Mouse (Mus musculus) midbrain, embryonic 14.5 days (tissue): ENCODE results near the gene Cct3. TPM values are rescaled to one million over a fixed set of nuclear protein-coding genes. Genes with fewer than 3 reads are reported as not detected.

ENCODE experiments used
- ATAC-seq: fragments of 200-750 bp; cut with Nextera tagmentation; 2 replicates; pipeline ENCODE4 v1.8.0; 2017; ENCODE audit warnings: moderate number of reproducible peaks, moderate library complexity; ENCODE audit not compliant: low FRiP score, low TSS enrichment
- DNase-seq: peaks from one replicate; pipeline ENCODE4 v3.0.0-alpha.2; 2015
- H3K27ac ChIP-seq: fragments of 300-500 bp; sonication (generic); replicated peaks from 2 replicates; pipeline ENCODE4 v1.5.1; 2014; ENCODE audit warnings: mild to moderate bottlenecking, low read depth, low read length, moderate library complexity
- H3K27me3 ChIP-seq: fragments of 300-500 bp; sonication (generic); 2 replicates; pipeline ENCODE4 v1.6.1; 2014; ENCODE audit warnings: low read length, control low read depth, mixed read lengths; ENCODE audit not compliant: control insufficient read depth, insufficient read depth
- H3K36me3 ChIP-seq: fragments of 300-500 bp; sonication (generic); 2 replicates; pipeline ENCODE4 v1.6.1; 2014; ENCODE audit warnings: low read length, control low read depth; ENCODE audit not compliant: control insufficient read depth, insufficient read depth
- H3K4me1 ChIP-seq: fragments of 300-500 bp; sonication (generic); 2 replicates; pipeline ENCODE4 v1.6.1; 2014; ENCODE audit warnings: mild to moderate bottlenecking, antibody characterized with exemption, low read length, control low read depth; ENCODE audit not compliant: control insufficient read depth, insufficient read depth
- H3K4me2 ChIP-seq: fragments of 300-500 bp; sonication (generic); 2 replicates; pipeline ENCODE4 v1.6.1; 2014; ENCODE audit warnings: mild to moderate bottlenecking, low read length, moderate library complexity
- H3K4me3 ChIP-seq: fragments of 300-500 bp; sonication (generic); replicated peaks from 2 replicates; pipeline ENCODE4 v1.5.1; 2014; ENCODE audit warnings: low read depth, low read length
- H3K9ac ChIP-seq: fragments of 300-500 bp; sonication (generic); replicated peaks from 2 replicates; pipeline ENCODE4 v1.6.1; 2014; ENCODE audit warnings: mild to moderate bottlenecking, low read length, moderate library complexity
- H3K9me3 ChIP-seq: fragments of 300-500 bp; sonication (generic); 2 replicates; pipeline ENCODE4 v1.6.1; 2016; ENCODE audit warnings: low read length, control low read depth, mixed read lengths; ENCODE audit not compliant: control insufficient read depth
- WGBS: fragments of 180-500 bp; shearing (Covaris S2); extraction: QIAGEN DNeasy Blood & Tissue Kit; methylation state at CpG from one replicate; pipeline ENCODE4 v1.1.7; 2014; 5-methylcytosine and 5-hydroxymethylcytosine counted together
- polyA plus RNA-seq: library from polyadenylated mRNA; unstranded; fragments of >200 nt; fragmentation: Nextera tagmentation; extraction: Ambion mirVana; gene quantifications from 2 replicates; pipeline ENCODE4 v1.2.1, GENCODE M21; 2014

Gene Cct3
- polyA plus RNA-seq, 1 experiment from 2014 or later = 493 TPM

- H3K4me3 ChIP-seq = 0 out of 2 replicates have a peak overlapping the region, but pooled peaks have one; percentile 2
- no peak overlapping the region for H3K27ac ChIP-seq
- peak overlapping the region; percentile 26; the same call in 1 of the 2 replicates for H3K9ac ChIP-seq
- H3K9me3 ChIP-seq = no peaks in the 10 kb centered on the region
- WGBS = 91% methylated on average over 11 of the region's 11 CpGs
- peaks cover 14% of the 10 kb centered on the region for H3K36me3 ChIP-seq
- no peaks in the 10 kb centered on the region for H3K27me3 ChIP-seq
- H3K4me1 ChIP-seq = peaks cover 11% of the 10 kb centered on the region
- ATAC-seq (no peak), DNase-seq (no peak)
- H3K4me2 ChIP-seq = peak overlapping the region; percentile 63
These were observed 40.6 kb downstream of the Cct3 start for GRCm38 (mm10) chr3:88337367-88338020.

GRCm38 (mm10) chr3:88338316-88338715 is 41.4 kb downstream of the Cct3 start:
- H3K4me1 ChIP-seq = peaks cover 11% of the 10 kb centered on the region
- peaks cover 23% of the 10 kb centered on the region for H3K36me3 ChIP-seq
- WGBS = 97% methylated on average over 7 of the region's 7 CpGs
- H3K9ac ChIP-seq = no peak overlapping the region
- ATAC-seq = no peak
- H3K27me3 ChIP-seq = no peaks in the 10 kb centered on the region
- H3K4me2 ChIP-seq = no peak overlapping the region
- H3K4me3 ChIP-seq = no peak overlapping the region
- no peak for DNase-seq
- H3K27ac ChIP-seq = no peak overlapping the region
- H3K9me3 ChIP-seq = no peaks in the 10 kb centered on the region

- DNase-seq = no peak
- peaks cover 30% of the 10 kb centered on the region for H3K36me3 ChIP-seq
- no peak overlapping the region for H3K9ac ChIP-seq
- peaks cover 11% of the 10 kb centered on the region for H3K4me1 ChIP-seq
- no peak overlapping the region for H3K27ac ChIP-seq
- H3K4me2 ChIP-seq = no peak overlapping the region
- ATAC-seq = no peak
- no peaks in the 10 kb centered on the region for H3K9me3 ChIP-seq
- H3K4me3 ChIP-seq = no peak overlapping the region
- H3K27me3 ChIP-seq = no peaks in the 10 kb centered on the region
- WGBS = 80% methylated on average over 3 of the region's 3 CpGs
These were observed 42.1 kb downstream of the Cct3 start for GRCm38 (mm10) chr3:88339006-88339405.

DNA sequence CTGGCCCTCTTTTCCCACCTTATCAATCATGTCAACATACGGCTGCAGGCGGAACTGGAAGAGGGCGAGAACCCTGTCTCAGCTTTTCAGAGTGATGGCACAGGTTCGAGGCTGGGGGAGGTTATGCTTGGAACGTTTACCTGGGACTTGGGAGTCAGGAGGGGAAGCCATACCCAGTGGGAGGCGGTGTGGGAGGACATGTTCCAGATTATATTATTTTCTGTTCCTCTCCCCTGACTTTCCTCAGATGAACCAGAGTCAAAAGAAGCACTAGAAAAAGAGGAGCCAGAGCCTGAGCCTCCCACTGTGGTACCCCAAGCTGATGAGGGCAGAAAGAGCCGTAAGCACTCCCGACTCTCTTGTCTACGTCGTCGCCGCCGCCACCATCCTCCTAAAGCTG is 53.8 kb downstream of the Cct3 start:
- 94% methylated on average over 13 of the region's 13 CpGs for WGBS
- Histone ChIP-seq H3K9me3 (no peaks in the 10 kb centered on the region), H3K9ac (no peak overlapping the region), H3K36me3 (peaks cover 100% of the 10 kb centered on the region), H3K4me3 (no peak overlapping the region), H3K4me1 (no peaks in the 10 kb centered on the region), H3K27ac (no peak overlapping the region), H3K27me3 (no peaks in the 10 kb centered on the region), H3K4me2 (no peak overlapping the region)
- ATAC-seq (no peak), DNase-seq (no peak)

DNA sequence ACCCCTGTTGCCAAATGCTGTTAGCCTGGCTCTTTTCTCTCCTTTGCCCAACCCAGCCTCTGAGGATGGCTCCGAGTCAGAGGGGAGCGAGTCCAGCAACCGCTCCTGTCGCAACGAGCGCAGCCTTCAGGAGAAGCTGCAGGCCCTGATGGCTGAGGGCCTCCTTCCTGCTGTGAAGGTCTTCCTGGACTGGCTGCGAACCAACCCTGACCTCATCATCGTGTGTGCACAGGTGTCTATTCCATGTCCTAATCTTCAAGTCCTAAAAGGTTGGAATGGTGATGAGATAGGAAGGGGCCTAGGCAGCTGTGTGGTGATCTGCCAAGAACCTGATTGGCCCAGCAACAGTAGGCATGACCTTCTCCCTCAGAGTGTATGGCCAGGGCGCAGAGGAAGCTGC is 56.0 kb downstream of the Cct3 start:
- Histone ChIP-seq H3K27ac (no peak overlapping the region), H3K4me1 (no peaks in the 10 kb centered on the region), H3K4me3 (no peak overlapping the region), H3K27me3 (no peaks in the 10 kb centered on the region), H3K36me3 (peaks cover 100% of the 10 kb centered on the region), H3K4me2 (no peak overlapping the region), H3K9ac (no peak overlapping the region), H3K9me3 (no peaks in the 10 kb centered on the region)
- ATAC-seq = no peak
- 90% methylated on average over 9 of the region's 9 CpGs for WGBS
- DNase-seq = no peak

GRCm38 (mm10) chr3:88354396-88355165 is 57.7 kb downstream of the Cct3 start:
- 96% methylated on average over 8 of the region's 8 CpGs for WGBS
- Histone ChIP-seq H3K36me3 (peaks cover 100% of the 10 kb centered on the region), H3K27ac (no peak overlapping the region), H3K9me3 (no peaks in the 10 kb centered on the region), H3K4me1 (no peaks in the 10 kb centered on the region), H3K4me2 (no peak overlapping the region), H3K9ac (no peak overlapping the region), H3K27me3 (no peaks in the 10 kb centered on the region), H3K4me3 (no peak overlapping the region)
- DNase-seq = no peak
- no peak for ATAC-seq

DNA sequence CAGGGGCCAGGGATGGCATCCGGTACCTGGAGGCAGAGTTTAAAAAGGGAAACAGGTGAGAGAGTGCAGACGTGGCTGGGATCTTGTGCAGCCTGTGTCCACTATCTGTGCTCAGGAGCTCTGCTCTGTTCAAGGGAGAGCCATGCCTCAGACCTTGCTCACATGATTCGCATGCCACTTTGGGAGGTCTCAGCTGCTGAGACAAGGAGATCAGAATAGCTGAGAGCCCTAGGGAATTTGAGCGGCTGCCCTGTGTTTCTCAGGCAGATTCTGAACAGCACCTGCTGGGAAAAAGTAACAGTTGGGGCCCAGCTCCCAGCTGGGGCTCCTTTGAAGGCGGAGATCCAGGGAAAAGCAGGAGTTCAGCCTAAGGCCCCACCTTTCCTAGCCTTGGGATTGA is 62.7 kb downstream of the Cct3 start:
- H3K27ac ChIP-seq = no peak overlapping the region; the same call in 1 of the 2 replicates
- no peak for ATAC-seq
- 59% methylated on average over 5 of the region's 5 CpGs for WGBS

GRCm38 (mm10) chr3:88359989-88360388 is 63.1 kb downstream of the Cct3 start:
- Histone ChIP-seq H3K4me2 (no peak overlapping the region), H3K36me3 (peaks cover 81% of the 10 kb centered on the region), H3K4me1 (no peaks in the 10 kb centered on the region), H3K27me3 (peaks cover 4% of the 10 kb centered on the region; the same call in 1 of the 2 replicates), H3K9ac (no peak overlapping the region), H3K9me3 (no peaks in the 10 kb centered on the region), H3K4me3 (no peak overlapping the region), H3K27ac (no peak overlapping the region; the same call in 1 of the 2 replicates)
- ATAC-seq = no peak
- no peak for DNase-seq
- WGBS = 73% methylated on average over 3 of the region's 3 CpGs

More for the DNA sequence above, 62.7 kb downstream of the Cct3 start:
- no peak overlapping the region for H3K4me2 ChIP-seq
- H3K9me3 ChIP-seq = no peaks in the 10 kb centered on the region
- peaks cover 4% of the 10 kb centered on the region; the same call in 1 of the 2 replicates for H3K27me3 ChIP-seq
- H3K4me1 ChIP-seq = no peaks in the 10 kb centered on the region
- H3K36me3 ChIP-seq = peaks cover 85% of the 10 kb centered on the region
- no peak overlapping the region for H3K4me3 ChIP-seq
- peak; percentile 4 for DNase-seq
- no peak overlapping the region for H3K9ac ChIP-seq
